Comparison of ENCODE assay signal across 14 mouse cellular contexts in the genomic region with DNA sequence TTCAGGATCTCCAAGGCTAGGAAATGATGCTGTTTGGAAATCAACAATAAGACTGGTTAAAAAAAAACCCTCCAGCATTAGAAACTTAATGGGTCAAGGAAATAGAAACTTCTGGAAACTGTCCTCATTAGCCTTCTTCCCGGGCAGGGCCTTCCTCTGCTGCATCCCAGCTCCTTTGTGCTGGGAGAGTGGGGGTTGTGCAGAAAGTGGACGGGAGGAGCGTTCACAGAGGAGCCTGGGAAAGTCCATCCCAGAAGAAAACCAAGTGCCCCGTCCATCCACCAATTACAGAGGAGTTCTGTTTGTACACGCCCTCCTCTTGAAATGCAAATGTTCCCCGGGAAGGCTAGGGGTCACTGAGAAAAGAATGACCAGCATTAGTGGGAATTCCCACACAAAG. TPM values are rescaled to one million over a fixed set of nuclear protein-coding genes. Genes with fewer than 3 reads are reported as not detected.
DNase-seq lines count a peak whose midpoint lies in the region; ATAC-seq and TF ChIP-seq lines count a peak whose summit lies in the region.
"Had no signal": no experiment of that assay in that cellular context is flagged by ENCODE, and none has a peak within 500 bp of the region (broad histone marks: within the 10 kb centered on the region; RNA-seq: fewer than 3 reads in every experiment).

No protein-coding gene starts in this region.

- peak; percentile 98 for DNase-seq in heart, adult 11 months
- no peak for DNase-seq in left cerebral cortex, adult 2 months (ENCODE audit: extremely low spot score in 1 of 2, low spot score in 2 of 2)
- no peak for DNase-seq in left cerebral cortex, adult 18-20 months (ENCODE audit: low spot score in 2 of 2)
- DNase-seq in embryo, embryonic 10.5 days (ENCODE audit: low spot score): peak; percentile 56
- peak; percentile 73 for DNase-seq in lung, postnatal 10 days
- DNase-seq in ovary, adult 18-20 months (ENCODE audit: low spot score): no peak
- DNase-seq in natural killer cell, adult 2 months (ENCODE audit: low spot score in 2 of 2): no peak
- DNase-seq: cerebellum, postnatal 25 days; left cerebral cortex, postnatal 4 days; spleen, adult 18-20 months had no signal

- H3K4me3 ChIP-seq in heart, embryonic 11.5 days (ENCODE audit: low read depth, low read length): no peak overlapping the region
- no peak overlapping the region for H3K4me3 ChIP-seq in left cerebral cortex, adult 2 months
- H3K4me3 ChIP-seq: hindbrain, embryonic 15.5 days; midbrain, embryonic 12.5 days had no signal

- H3K27ac ChIP-seq in heart, embryonic 11.5 days (ENCODE audit: low read depth, low read length): no peak overlapping the region
- peak overlapping the region; percentile 88 for H3K27ac ChIP-seq in left cerebral cortex, adult 2 months
- H3K27ac ChIP-seq: hindbrain, embryonic 15.5 days; liver, embryonic 14.5 days; midbrain, embryonic 12.5 days had no signal

- no peak overlapping the region for H3K9ac ChIP-seq in heart, embryonic 11.5 days (ENCODE audit: low read depth, low read length)
- H3K9ac ChIP-seq: hindbrain, embryonic 15.5 days; liver, embryonic 14.5 days; midbrain, embryonic 12.5 days had no signal

- TF ChIP-seq CTCF in left cerebral cortex, adult 2 months (IDR thresholded peaks at IDR 0.05): no peak

- intact Hi-C loops in left cerebral cortex, adult 2 months (cut with DNase I): no loop called here

- H3K4me1 ChIP-seq in heart, embryonic 11.5 days (ENCODE audit: control insufficient read depth, insufficient read depth, low read length): peaks cover 22% of the 10 kb centered on the region

- no peaks in the 10 kb centered on the region for H3K9me3 ChIP-seq in heart, embryonic 11.5 days (replicated peaks; ENCODE audit: control insufficient read depth, low read length)
- H3K9me3 ChIP-seq: hindbrain, embryonic 15.5 days; midbrain, embryonic 12.5 days had no signal

- no peak for ATAC-seq in heart, embryonic 11.5 days (replicated peaks; ENCODE audit: insufficient number of reproducible peaks, low FRiP score, low TSS enrichment)

- H3K36me3 ChIP-seq in heart, embryonic 11.5 days (ENCODE audit: control insufficient read depth, insufficient read depth, low read length): 0 out of 2 replicates have a peak, but pooled peaks cover 2% of the 10 kb centered on the region

- H3K27me3 ChIP-seq in heart, embryonic 11.5 days (ENCODE audit: control insufficient read depth, insufficient read depth, low read length): no peaks in the 10 kb centered on the region
- H3K27me3 ChIP-seq: hindbrain, embryonic 15.5 days; midbrain, embryonic 12.5 days had no signal

- 23% methylated on average over 6 of the region's 6 CpGs for WGBS in heart, embryonic 11.5 days (ENCODE audit: insufficient replicate concordance)

- H3K4me2 ChIP-seq in heart, embryonic 11.5 days: no peak overlapping the region
- H3K4me2 ChIP-seq: hindbrain, embryonic 15.5 days; midbrain, embryonic 12.5 days had no signal

RNA-seq across cellular contexts. Expression of gene Efr3b, which starts 34.1 kb away (rescaled TPM):
- polyA plus RNA-seq in heart, embryonic 11.5 days (2014; fragmentation: Nextera tagmentation; extraction: Ambion mirVana): 6.4 and 10.5 TPM in 2 replicates
- total RNA-seq in left cerebral cortex, adult 2 months (2021): 100 to 1,000 TPM; 104 to 114 TPM
- 100 to 1,000 TPM; 110 to 114 TPM for total RNA-seq in left cerebral cortex, adult 18-20 months (2021)

RNA-seq across cellular contexts. Expression of gene Pomc, which starts 49.9 kb away (rescaled TPM):
- polyA plus RNA-seq in heart, embryonic 11.5 days (2014; fragmentation: Nextera tagmentation; extraction: Ambion mirVana): 2.6 and 2.9 TPM in 2 replicates
- 1 to 10 TPM; 1.6 to 2.8 TPM for total RNA-seq in left cerebral cortex, adult 2 months (2021)
- 1 to 10 TPM; 1.6 to 1.7 TPM for total RNA-seq in left cerebral cortex, adult 18-20 months (2021)

Comparison
In these comparisons a context has a peak if more than half of its experiments do, and no peak if none do; other contexts are left out.
1. DNase-seq: peak in heart, adult 11 months (single experiment), embryo, embryonic 10.5 days (single experiment) and lung, postnatal 10 days (single experiment); none in left cerebral cortex, adult 2 months (0 of 2), left cerebral cortex, adult 18-20 months (0 of 2), ovary, adult 18-20 months (single experiment) and natural killer cell, adult 2 months (0 of 2).